Mouse (Mus musculus): ENCODE data around the gene Rfpl4. TPM values are rescaled to one million over a fixed set of nuclear protein-coding genes. Genes with fewer than 3 reads are reported as not detected.

Rfpl4 gene
- polyA plus RNA-seq, 1 experiment from 2014 or later: not detected

DNA sequence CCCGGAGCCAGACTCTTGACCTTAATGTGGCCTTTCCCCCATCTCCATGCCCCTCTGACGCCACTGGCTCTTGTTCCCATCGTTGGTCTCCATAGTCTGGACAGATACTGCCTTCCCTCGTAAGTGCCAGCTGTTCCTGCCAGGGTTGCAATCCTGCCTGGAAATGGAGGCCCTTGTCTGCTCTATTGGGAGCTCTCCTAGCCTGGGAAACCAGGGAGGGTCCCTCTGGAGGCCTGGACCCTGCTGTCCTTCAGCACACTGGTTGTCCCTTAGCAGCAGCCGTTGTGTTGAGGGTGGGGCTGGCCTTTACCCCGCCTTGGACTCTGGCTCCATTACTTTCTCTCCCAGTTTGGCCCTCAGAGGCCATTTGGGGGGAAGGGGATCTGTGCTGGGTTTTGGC, 24.4 kb downstream of the Rfpl4 start:
- Histone ChIP-seq H3K36me3 (peaks cover 87% of the 10 kb centered on the region), H3K9ac (no peak overlapping the region), H3K4me3 (no peak overlapping the region), H3K4me2 (no peak overlapping the region), H3K27me3 (no peaks in the 10 kb centered on the region), H3K27ac (no peak overlapping the region), H3K9me3 (no peaks in the 10 kb centered on the region), H3K4me1 (no peaks in the 10 kb centered on the region)
- no peak for ATAC-seq (ENCODE audit: insufficient number of reproducible peaks, low FRiP score, low TSS enrichment, low read depth)
- WGBS: 75% methylated on average over 6 of the region's 6 CpGs

DNA sequence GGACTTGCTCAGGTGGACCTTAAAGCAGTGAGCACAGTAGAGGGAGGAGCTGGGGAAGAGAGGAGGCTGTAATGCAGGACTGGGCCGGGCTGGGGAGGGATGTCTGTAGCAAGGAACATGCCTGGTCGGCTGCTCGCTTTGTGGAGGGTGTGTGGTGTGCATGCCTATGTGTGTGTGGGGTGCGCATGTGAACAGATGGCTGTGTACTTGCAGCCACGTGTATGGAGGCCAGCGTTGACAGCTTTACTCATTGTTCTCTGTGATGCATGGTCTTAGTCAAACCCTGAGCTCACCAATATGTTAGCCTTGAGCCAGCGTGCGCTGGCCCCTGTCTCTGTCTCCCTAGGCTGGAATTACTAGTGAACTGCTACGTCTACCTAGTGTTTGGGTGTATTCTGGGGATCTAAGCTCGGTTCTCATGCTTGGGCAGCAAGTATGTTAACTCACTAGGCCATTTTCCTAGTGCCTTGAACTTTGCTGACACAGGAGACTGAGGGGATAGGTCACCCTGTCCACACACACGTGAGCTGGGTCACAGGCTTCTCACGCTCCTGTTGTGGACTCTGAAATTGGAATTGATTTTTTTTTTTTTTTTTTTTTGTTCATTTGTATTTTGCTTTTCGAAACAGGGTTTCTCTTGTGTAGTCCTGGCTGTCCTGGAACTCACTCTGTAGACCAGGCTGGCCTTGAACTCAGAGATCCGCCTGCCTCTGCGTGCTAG, 25.6 kb downstream of the Rfpl4 start:
- ATAC-seq (ENCODE audit: insufficient number of reproducible peaks, low FRiP score, low TSS enrichment, low read depth): no peak
- no peak overlapping the region for H3K4me2 ChIP-seq
- H3K27ac ChIP-seq: no peak overlapping the region
- no peaks in the 10 kb centered on the region for H3K27me3 ChIP-seq
- no peak overlapping the region for H3K4me3 ChIP-seq
- no peak overlapping the region for H3K9ac ChIP-seq
- WGBS: 94% methylated on average over 15 of the region's 15 CpGs
- H3K9me3 ChIP-seq: no peaks in the 10 kb centered on the region
- peaks cover 82% of the 10 kb centered on the region for H3K36me3 ChIP-seq
- H3K4me1 ChIP-seq: peaks cover 3% of the 10 kb centered on the region; the same call in 1 of the 2 replicates

DNA sequence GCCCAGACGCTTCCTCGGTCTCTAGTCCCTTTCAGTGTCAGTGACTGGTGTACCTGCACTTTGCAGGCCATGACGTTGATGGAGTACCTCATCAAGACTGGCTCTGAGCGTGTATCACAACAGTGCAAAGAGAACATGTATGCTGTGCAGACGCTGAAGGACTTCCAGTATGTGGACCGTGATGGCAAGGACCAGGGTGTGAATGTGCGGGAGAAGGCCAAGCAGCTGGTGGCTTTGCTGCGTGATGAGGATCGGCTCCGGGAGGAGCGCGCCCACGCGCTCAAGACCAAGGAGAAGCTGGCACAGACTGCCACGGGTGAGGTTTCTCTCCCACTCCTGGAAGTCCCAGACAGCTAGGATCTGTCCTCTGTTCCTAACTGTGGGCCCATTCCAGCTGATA, 26.9 kb downstream of the Rfpl4 start:
- no peaks in the 10 kb centered on the region for H3K27me3 ChIP-seq
- H3K4me3 ChIP-seq: no peak overlapping the region
- no peak for ATAC-seq (ENCODE audit: insufficient number of reproducible peaks, low FRiP score, low TSS enrichment, low read depth)
- H3K9me3 ChIP-seq: no peaks in the 10 kb centered on the region
- H3K27ac ChIP-seq: no peak overlapping the region
- peaks cover 5% of the 10 kb centered on the region; the same call in 1 of the 2 replicates for H3K4me1 ChIP-seq
- no peak overlapping the region for H3K4me2 ChIP-seq
- no peak overlapping the region for H3K9ac ChIP-seq
- H3K36me3 ChIP-seq: peaks cover 74% of the 10 kb centered on the region
- 96% methylated on average over 15 of the region's 15 CpGs for WGBS

DNA sequence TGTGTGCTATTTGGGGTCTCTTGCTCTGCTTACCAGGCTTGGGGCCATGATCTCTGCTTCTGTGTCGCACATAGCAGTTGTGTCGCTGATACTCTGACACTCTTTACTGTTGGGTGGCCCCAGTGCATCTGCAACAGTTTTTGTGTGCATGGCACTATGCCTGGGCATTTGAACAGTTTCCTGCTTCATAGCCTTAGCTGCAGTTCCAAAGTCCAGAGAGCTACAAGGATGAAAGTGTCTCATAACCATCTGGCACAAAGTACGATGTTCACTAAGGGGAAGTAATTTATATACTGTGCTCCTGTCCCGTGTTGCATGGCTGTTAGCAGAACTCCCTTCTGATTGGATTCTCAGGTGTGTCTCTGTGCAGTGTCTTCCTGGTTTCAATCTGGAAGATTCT, 28.9 kb downstream of the Rfpl4 start:
- Histone ChIP-seq H3K27ac (no peak overlapping the region), H3K9ac (no peak overlapping the region), H3K4me3 (no peak overlapping the region), H3K4me2 (no peak overlapping the region), H3K27me3 (no peaks in the 10 kb centered on the region), H3K9me3 (no peaks in the 10 kb centered on the region), H3K4me1 (peaks cover 10% of the 10 kb centered on the region; the same call in 1 of the 2 replicates), H3K36me3 (peaks cover 67% of the 10 kb centered on the region)
- ATAC-seq (ENCODE audit: insufficient number of reproducible peaks, low FRiP score, low TSS enrichment, low read depth): no peak
- 77% methylated on average over 4 of the region's 4 CpGs for WGBS

DNA sequence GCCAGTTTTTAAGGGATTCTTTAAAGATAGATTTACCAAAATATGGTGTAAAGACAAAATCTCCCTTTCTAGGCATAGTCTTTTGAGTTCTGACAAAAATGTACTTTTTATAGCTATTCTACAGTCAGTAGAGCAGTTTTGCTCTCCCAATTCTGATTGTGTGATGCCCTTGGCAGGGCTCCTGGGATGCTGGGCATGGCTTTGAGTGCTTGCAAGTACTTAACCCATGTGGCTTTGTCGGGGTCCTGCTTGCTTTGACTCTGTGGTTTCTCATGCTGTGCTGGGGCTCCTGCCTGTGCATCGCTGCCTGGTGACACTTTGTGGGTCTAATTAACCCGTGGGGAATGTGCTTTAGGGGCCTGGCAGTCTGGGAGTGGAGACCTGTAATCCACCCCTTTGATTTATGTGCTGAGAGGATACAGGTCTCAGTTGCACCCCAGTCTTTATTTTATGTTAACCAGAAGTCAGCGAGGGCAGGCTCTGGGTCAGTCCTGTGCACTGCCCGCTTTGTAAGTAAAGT, 29.8 kb downstream of the Rfpl4 start:
- H3K4me3 ChIP-seq: no peak overlapping the region
- peaks cover 15% of the 10 kb centered on the region for H3K4me1 ChIP-seq
- no peaks in the 10 kb centered on the region for H3K27me3 ChIP-seq
- no peak overlapping the region for H3K4me2 ChIP-seq
- no peak overlapping the region for H3K27ac ChIP-seq
- 30% methylated on average over 5 of the region's 5 CpGs for WGBS
- H3K9me3 ChIP-seq: no peaks in the 10 kb centered on the region
- peaks cover 58% of the 10 kb centered on the region for H3K36me3 ChIP-seq
- H3K9ac ChIP-seq: no peak overlapping the region
- no peak for ATAC-seq (ENCODE audit: insufficient number of reproducible peaks, low FRiP score, low TSS enrichment, low read depth)

DNA sequence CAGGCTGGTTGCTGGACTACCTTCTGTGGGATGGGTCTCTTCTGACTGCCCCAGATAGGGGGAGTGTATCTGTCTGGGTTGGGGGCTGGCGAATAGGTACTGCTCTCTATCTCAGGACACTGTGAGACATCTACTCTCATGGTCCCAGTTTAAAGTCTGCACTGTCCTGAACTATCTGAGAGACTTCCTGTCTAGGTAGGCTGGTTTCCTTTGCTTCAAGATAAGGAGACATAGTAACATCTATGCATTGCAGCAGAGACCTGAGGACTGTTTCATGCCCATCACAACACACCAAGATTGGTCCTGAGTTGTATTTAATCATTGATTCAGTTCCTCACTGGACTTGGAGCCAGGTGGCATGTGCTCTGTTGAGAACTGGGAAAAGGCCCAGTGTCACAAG, 31.2 kb downstream of the Rfpl4 start:
- H3K27ac ChIP-seq: no peak overlapping the region
- no peak overlapping the region for H3K9ac ChIP-seq
- peaks cover 30% of the 10 kb centered on the region for H3K4me1 ChIP-seq
- WGBS: 90% methylated on average over 1 of the region's 1 CpGs
- H3K36me3 ChIP-seq: peaks cover 44% of the 10 kb centered on the region
- H3K4me2 ChIP-seq: no peak overlapping the region
- no peak for ATAC-seq (ENCODE audit: insufficient number of reproducible peaks, low FRiP score, low TSS enrichment, low read depth)
- H3K27me3 ChIP-seq: no peaks in the 10 kb centered on the region
- no peak overlapping the region for H3K4me3 ChIP-seq
- H3K9me3 ChIP-seq: no peaks in the 10 kb centered on the region

DNA sequence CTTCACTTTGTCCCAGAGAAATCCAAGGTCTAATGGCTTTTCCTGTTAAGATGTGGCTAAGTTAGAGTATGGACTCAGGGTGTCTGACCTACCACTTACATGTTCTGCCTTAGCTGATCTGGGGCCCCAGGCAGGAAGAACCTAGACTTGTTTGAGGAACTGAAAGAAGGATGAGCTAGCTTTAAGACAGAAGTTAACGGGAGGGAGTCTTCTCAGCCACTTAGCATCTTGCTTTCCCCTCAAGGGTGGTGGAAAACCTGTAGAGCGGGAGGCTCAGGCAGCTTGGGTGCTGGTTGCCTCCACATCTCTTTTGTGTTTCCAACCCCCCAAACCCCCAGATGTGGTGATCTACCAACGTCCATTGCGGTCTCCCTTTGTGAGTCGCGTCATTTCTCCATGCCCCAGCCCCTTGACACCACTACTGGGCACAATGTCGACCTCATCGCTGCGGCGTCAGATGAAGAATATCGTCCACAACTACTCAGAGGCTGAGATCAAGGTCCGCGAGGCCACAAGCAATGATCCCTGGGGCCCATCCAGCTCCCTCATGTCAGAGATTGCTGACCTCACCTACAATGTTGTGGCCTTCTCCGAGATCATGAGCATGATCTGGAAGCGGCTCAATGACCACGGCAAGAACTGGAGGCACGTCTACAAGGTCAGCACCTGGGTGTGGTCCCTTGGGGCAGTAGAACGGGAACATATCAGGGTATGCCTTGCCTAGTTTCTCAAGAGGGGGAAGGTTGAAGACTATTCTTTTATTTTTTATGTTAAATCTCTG, 33.2 kb downstream of the Rfpl4 start:
- Histone ChIP-seq H3K9me3 (no peaks in the 10 kb centered on the region), H3K27ac (no peak overlapping the region), H3K9ac (no peak overlapping the region), H3K27me3 (no peaks in the 10 kb centered on the region), H3K36me3 (peaks cover 33% of the 10 kb centered on the region), H3K4me2 (no peak overlapping the region), H3K4me1 (peaks cover 31% of the 10 kb centered on the region), H3K4me3 (no peak overlapping the region)
- ATAC-seq (ENCODE audit: insufficient number of reproducible peaks, low FRiP score, low TSS enrichment, low read depth): no peak
- WGBS: 91% methylated on average over 18 of the region's 18 CpGs

DNA sequence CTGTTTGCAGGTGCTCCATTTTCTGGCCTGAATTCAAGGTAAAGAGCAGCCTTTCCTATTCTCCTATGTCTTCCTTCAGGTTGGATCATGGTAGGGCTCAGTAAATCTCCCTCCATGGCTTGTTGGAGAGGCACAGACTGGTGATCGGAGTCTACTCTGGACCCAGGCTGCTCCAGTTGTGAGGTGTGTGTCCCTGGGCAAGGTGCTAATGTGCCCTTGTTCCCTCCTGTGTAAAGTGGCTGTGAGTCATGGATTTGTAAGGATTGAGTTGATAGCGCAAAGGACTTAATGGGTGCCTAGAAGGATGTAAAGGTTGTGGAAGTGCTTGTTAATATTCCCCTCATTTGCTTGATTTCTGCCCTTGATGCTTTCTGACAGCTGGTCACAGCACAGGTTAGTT, 34.8 kb downstream of the Rfpl4 start:
- H3K9me3 ChIP-seq: no peaks in the 10 kb centered on the region
- no peak overlapping the region for H3K4me3 ChIP-seq
- H3K4me1 ChIP-seq: peaks cover 29% of the 10 kb centered on the region
- H3K27ac ChIP-seq: no peak overlapping the region
- no peak overlapping the region for H3K4me2 ChIP-seq
- H3K27me3 ChIP-seq: no peaks in the 10 kb centered on the region
- ATAC-seq (ENCODE audit: insufficient number of reproducible peaks, low FRiP score, low TSS enrichment, low read depth): no peak
- H3K36me3 ChIP-seq: peaks cover 44% of the 10 kb centered on the region
- 97% methylated on average over 2 of the region's 2 CpGs for WGBS
- 0 out of 2 replicates have a peak overlapping the region, but pooled peaks have one; percentile 7 for H3K9ac ChIP-seq

DNA sequence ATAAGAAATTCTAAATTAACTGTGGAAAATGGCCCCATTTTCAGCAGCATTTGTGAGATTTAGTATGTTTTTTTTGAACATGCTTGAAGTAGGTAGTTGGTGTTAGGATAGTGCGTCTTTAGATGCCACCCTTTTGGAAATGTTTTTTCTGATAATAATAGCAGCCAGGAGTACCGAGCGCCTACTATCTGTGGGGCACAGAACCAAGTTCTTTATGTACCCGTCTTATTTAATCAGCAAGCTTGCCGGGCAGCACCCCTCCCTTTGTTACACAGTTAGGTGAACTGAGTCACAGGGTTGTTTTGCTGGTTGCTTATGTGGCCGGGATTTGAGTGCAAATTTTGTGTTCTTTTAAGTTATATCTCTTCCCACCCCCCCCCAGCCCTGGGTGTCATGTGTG, 35.5 kb downstream of the Rfpl4 start:
- 70% methylated on average over 6 of the region's 6 CpGs for WGBS
- Histone ChIP-seq H3K4me1 (peaks cover 28% of the 10 kb centered on the region), H3K4me2 (peak overlapping the region; percentile 77), H3K9me3 (no peaks in the 10 kb centered on the region), H3K36me3 (peaks cover 47% of the 10 kb centered on the region), H3K4me3 (peak overlapping the region; percentile 99), H3K27me3 (no peaks in the 10 kb centered on the region), H3K9ac (0 out of 2 replicates have a peak overlapping the region, but pooled peaks have one; percentile 7), H3K27ac (no peak overlapping the region)
- ATAC-seq (ENCODE audit: insufficient number of reproducible peaks, low FRiP score, low TSS enrichment, low read depth): no peak

DNA sequence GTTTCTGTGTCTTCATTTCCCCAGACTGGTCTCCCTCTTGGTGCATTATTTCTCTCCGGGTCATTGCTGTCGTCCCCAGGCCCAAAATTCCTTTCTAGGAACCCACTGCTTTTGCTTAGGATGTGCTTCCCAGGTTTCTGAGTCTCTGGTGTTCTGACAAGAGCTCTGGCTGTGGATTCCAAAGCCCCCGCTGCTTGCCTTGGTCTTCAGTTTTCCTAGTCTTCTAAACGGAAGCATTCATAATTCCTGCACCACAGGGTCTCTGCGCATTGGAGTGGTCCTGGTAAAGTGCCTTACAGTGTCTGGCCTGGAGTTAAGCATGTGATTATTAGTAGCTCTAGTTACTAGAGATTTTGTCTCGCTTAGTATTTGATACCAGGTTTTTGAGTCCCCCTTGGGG, 35.9 kb downstream of the Rfpl4 start:
- H3K4me3 ChIP-seq: peak overlapping the region; percentile 99
- peak overlapping the region; percentile 77 for H3K4me2 ChIP-seq
- H3K36me3 ChIP-seq: peaks cover 50% of the 10 kb centered on the region
- WGBS: 5% methylated on average over 6 of the region's 6 CpGs
- H3K9me3 ChIP-seq: no peaks in the 10 kb centered on the region
- H3K4me1 ChIP-seq: peaks cover 28% of the 10 kb centered on the region
- no peaks in the 10 kb centered on the region for H3K27me3 ChIP-seq
- no peak for ATAC-seq (ENCODE audit: insufficient number of reproducible peaks, low FRiP score, low TSS enrichment, low read depth)
- peak overlapping the region; percentile 92 for H3K27ac ChIP-seq
- peak overlapping the region; percentile 98 for H3K9ac ChIP-seq

DNA sequence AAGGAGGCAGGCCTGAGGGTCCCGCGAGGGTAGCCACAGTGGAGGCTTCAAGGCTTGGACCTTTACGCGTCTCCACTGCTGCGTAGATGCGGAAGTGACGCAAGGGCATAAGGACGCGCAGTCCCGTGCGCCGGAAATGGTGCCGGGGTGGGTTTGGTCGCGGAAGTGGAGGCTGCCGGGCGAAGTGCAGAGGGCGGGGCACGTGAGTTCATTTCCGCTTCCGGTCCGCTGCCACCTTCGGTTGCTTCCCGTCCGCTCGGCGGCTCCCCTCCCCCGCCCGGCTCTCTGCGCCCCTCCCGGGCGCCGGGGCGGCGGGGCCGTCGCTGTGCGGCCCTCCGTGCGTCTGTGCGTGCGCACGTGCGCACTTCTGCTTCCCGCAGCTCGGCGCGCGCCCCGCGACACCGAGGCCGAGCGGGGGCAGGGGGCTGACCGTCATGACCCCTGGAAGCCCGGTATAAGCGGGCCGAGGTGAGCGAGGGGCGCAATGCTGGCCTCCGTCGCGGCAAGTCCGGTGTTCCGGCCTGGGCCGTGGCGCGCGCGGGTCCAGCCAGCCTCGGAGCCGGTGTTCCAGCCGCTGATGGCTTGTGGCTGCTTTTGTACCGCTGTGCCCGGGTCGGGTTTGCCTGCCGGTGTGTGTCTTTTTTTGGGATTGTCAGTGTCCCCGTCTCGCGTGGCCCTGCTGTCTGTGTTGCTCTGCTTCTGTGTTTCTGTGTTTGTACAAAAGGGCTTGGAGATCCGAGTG, 36.6 kb downstream of the Rfpl4 start, which contains the start of gene Epn1:
TSS of gene Epn1 (plus strand) at position 226 of the 742 bp plus-strand sequence.
- peaks cover 48% of the 10 kb centered on the region for H3K36me3 ChIP-seq
- no peaks in the 10 kb centered on the region for H3K9me3 ChIP-seq
- H3K27ac ChIP-seq: peak within 1 kb of the TSS; percentile 92
- H3K4me1 ChIP-seq: peaks cover 26% of the 10 kb centered on the region
- peak; percentile 97 for ATAC-seq (ENCODE audit: insufficient number of reproducible peaks, low FRiP score, low TSS enrichment, low read depth)
- WGBS: under 1% methylated on average over 73 of the region's 81 CpGs
- peak within 1 kb of the TSS; percentile 99 for H3K4me3 ChIP-seq
- peak within 1 kb of the TSS; percentile 77 for H3K4me2 ChIP-seq
- H3K27me3 ChIP-seq: no peaks in the 10 kb centered on the region
- peak within 1 kb of the TSS; percentile 98 for H3K9ac ChIP-seq

All from limb, embryonic 15.5 days (tissue).